Mouse (Mus musculus): ENCODE data around the gene Zfp426.

Gene Zfp426

DNA sequence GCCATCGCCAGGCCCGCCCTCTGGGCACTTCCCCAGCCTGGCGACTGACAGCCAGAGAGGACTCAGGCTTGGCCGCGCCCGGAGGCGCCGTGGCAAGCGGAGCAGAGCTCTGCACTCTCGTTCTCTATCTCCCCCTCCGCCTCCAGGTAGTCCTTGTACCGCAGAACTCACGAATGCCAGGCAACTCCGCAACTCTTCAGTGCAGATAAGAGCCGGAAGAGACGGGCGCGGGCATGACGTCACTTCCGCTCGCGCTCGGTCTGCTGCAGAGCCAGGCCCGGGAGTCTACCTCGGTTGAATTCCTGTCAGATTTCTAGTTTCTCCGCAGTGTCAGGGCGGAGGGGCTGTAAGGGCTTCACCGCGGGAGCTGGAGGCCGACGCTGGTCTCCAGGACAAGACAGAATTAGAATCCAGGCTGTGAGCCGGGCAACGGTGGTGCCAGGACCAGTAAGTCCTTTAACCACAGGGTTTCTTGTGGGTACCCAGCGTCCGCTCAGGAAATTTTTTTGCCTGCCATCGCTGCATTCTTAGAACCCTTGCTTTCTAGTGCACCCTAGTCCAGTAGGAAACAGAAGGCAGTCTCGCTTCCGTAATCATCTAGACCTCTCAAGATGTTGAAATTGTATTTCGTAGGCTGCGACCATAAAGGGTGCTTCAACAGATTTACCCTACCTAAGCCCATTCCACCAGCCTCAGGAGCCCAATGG is at the start of gene Zfp426:
TSS of gene Zfp426 (minus strand) at position 220 of the 707 bp plus-strand sequence.
- peak; percentile 95 for DNase-seq (ENCODE audit: low spot score)

DNA sequence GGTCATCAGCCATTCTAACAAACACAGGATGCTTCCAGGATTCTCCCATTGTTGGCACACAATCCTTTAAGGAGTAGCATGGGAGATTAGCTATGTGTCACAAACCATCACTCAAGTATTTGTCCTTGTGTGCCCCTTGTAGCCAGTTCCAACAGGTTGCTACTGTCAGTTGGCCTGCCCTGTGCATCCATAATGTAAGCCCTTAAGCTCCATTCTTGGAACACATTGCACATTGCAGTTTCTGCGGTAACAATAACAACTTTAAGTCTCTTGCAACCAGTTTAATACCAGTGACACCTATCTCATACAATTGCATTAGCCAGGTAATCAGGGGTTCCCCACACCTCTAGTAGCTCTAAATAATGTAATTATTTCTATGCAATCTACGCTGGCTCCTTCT is 44.1 kb upstream of the Zfp426 start:
- no peak for DNase-seq (ENCODE audit: low spot score)

DNA sequence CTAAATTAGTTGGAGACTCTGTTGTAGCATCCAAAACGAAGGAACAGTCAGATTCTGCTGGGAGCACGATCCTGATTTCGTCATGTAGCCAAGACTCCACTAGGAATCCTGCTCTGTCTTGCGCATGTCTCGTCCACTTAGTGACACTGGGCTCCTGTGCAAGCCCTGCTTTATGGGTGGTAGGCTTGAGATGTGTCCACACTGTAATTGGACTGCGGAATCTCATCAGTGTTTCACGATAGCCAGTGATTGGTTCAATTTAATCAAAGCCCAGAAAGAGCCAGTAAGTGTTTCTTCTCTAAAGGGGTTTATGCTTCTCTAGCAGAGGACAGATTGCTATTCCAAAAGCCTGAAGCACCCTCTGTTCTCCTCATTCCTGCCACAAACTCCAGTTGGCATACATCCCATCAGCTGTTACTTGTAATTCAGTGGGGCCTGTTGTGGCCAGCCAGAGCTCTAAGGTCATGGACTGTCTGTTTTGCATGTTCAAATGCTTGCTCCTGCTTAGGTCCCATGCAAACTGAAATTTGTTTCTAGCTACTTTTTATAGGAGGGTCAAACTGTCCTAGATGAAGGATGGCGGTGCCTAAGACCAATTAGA is 41.9 kb upstream of the Zfp426 start:
- DNase-seq (ENCODE audit: low spot score): no peak

DNA sequence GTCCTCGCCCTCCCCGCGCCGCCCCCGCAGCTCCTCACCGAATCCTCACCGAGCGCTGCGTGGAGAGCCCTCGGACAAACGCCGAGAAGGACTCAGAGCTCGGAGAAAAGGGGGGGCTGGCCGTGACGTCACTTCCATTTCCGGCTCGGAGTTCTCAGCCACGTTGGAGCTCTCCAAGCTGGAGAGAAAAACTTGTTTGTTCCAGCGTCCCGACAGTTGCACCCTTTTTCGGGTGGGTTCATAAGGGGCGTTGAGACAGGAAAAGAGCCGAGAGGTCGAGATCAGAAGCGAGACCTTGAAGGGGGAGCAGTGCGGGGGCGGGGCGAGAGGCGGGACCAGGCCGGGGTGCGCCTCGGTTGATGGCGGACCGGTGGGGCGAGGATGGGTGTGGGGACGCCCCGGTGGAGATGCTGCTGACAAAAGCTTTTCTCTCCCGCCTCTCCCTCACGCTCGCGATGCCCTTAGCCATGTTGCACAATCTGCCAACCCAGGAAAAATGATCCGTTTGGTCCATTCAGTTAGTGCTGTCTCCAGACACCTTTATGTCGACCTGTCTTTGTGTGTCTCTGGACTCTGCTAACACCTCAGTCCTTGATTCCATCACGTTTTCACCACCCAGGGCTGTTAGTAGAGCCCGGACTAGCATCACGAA is 28.9 kb upstream of the Zfp426 start, which contains the start of gene Zfp266:
TSS of gene Zfp266 (minus strand) at position 112 of the 652 bp plus-strand sequence.
- peak; percentile 93 for DNase-seq (ENCODE audit: low spot score)

DNA sequence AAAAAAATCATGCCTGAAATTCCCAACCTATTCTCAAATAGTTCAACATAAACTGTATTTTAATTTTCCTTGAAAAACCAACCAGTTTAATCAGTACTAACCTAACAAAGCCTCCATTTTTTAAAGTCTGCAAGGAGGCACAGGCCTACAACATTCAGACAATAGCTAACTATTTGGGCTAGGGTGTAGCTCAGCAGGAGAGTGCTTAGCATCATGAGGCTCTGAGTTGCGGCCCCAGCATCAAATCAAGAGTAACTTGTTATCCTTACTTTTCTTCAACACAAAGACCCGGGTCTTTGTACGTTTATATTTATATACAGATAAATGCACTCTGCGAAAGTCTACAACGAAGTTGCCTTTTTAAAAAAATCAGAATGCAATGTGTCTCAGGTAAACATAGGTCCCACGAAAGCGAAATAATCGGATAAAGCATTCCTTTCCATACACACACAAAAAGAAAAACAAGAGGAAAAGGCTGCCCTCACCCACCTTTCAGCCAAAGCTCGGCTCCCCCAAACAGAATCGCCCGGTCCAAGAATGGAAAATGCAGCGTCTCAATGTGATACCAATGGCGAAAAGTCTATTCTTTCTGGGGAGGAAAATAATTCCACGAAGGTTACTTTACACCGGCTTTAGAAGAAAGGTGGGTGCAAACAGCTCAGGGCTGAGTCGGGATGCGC is 28.1 kb upstream of the Zfp426 start:
- peak; percentile 44 for DNase-seq (ENCODE audit: low spot score)

DNA sequence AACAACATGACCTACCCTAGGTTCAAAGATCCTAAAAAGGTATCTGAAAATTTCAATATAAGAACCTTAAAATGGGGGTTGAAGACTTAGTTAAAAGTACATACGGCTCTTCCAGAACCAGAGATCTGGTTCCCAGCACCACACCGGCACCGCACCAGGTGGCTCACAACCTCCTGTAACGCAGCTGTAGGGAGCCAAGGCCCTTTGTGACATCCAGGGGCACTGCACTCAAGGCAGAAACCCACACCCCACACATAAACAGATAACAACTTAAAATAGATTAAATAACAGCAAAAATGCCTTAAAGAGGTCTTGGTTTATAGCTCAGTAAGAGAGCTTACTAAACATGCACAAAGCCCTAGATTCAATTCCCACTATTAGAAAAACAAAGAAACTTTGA is 27.4 kb upstream of the Zfp426 start:
- DNase-seq (ENCODE audit: low spot score): peak; percentile 12

DNA sequence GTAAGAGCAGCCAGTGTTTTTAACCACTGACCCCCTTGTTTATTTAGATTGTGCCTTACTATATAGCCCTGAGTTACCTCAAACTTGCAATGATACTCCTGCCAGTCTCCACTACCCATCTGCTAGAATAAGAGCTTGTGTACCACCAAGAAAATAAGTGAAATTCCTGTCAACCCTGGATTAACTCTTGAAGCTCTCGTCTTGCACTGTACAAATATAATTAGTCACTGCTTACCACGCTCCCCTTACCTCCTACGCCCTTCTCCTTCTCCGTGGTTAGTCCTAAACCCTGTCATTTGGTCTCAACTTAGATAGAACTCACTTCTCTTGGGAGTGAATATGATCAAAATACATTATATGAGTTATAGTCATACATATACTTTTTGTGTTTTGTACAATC is 26.2 kb upstream of the Zfp426 start:
- no peak for DNase-seq (ENCODE audit: low spot score)

DNA sequence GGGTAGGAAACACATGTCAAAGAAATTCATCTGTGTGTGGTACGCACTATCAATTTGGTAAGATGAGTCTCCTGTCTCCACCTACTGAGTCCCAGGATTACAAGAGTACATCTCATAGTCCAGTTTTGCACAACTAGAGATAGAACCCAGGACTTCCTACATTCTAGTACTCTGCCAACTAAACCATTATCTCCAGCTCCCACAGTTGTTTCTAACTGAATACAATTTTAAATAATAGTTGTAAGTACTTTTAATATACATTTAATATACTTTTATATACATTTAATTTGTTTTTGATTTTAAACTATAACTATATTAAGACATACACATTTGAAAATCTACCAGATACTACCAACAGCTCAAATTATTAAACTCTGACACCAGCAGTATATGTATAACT is 25.2 kb upstream of the Zfp426 start:
- no peak for DNase-seq (ENCODE audit: low spot score)

DNA sequence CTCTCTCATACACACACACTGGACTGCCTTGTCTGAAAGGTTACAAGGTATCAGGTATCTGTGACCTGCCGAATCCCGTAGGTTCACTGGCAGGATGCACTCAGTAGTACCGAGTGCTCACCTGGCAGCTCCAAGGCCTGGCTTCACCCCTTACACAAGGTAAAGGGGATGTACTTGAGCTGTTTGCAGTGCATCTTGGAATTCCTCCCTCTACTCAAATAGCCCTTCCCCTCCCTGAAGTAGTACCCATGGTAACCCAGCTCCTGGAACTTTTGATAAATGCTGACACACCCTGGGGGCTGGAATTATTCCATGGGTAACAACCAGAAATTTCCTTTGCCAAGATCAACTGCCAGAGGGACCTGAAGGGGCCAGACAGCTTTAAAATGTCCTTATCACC is 21.5 kb upstream of the Zfp426 start:
- no peak for DNase-seq (ENCODE audit: low spot score)

DNA sequence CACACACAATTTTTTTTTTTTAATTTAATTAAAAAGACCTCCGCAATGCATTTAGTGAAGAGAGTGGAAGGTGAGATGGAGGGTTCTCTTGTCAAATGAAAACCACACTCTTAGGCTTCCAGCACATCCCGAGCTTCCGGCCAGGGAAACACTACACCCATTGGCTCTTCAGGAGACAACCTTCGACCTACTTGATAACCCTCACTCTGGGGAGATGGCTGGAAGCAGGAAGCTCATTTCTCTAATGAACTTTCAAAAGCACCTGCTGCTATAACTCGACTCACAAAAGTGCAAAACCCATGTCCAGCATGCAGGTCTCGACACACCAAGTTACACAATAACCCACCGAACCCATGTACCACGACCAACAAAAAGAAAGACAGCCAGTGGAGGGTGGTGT is 20.2 kb upstream of the Zfp426 start:
- no peak for DNase-seq (ENCODE audit: low spot score)

DNA sequence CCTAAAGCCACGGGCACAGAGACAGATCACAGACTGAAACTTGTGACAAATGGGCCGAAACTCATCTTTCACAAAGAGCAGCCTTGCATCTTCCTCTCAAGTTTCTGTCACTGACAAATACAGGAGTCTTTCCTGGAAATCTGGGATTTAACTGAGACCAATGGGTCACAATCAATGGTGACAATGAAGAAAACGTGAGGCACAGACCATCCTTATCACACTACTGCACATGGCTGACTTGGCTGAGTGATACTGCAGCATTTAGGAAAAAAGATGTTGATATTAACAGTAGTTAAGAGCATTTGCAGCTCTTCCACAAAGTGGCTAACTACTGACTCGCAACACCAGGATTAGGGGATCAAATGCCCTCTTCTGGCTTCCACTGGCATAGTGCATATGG is 19.1 kb upstream of the Zfp426 start:
- DNase-seq (ENCODE audit: low spot score): no peak

DNA sequence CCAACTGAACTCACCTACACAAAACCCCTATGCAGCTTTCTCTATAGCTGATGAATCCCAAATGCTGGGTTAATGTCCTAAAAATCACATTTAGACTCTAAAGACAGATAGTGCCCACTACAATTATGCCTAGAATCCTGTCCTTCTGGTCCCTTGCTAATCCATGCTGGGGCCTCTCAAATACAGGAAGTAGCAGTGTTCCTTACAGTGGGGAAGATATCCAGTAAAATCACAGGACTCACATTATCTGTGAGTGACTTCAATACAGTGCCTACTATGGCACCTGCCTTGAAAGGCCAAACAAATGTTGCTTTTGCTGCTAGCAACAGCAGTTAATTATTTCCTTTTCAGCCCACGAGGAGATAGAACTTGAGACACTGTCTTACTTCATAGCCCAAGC is 17.8 kb upstream of the Zfp426 start:
- DNase-seq (ENCODE audit: low spot score): no peak

DNA sequence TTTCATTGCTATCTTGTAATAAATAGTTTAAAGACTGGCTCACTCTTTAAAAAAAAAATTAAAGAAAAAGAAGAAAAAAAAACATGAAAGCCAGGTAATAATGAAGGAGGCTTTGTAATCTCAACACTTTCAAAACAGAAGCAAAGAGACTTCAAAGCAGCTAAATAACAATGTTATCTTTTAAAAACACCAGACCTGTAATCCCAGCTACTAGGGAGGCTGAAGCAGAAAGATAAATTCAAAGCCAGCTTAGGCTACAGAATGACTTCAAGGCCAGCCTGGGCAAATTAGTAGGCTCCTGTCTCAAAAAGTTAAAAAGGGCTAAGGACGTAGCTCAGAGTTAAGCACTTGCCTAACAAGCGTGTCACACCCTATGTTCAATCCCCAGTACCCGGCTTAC is 17.1 kb upstream of the Zfp426 start:
- no peak for DNase-seq (ENCODE audit: low spot score)

DNA sequence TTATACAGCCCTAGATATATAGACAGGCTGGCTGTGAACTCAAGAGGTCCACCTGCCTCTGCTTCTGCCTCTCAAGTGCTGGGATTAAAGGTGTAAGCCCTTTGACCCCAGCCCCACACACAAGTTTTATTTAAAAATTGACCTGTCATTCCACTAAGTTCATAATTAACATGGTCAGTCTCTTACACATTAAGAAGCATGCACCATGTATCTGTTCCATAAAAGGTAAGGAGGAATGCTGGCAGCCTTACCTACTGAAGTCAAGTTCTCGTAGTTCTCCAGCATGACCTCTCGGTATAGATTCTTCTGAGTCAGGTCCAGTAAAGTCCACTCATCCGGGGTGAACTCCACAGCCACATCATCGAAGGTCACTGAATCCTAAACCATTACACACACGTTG is 12.3 kb upstream of the Zfp426 start:
- DNase-seq (ENCODE audit: low spot score): no peak

DNA sequence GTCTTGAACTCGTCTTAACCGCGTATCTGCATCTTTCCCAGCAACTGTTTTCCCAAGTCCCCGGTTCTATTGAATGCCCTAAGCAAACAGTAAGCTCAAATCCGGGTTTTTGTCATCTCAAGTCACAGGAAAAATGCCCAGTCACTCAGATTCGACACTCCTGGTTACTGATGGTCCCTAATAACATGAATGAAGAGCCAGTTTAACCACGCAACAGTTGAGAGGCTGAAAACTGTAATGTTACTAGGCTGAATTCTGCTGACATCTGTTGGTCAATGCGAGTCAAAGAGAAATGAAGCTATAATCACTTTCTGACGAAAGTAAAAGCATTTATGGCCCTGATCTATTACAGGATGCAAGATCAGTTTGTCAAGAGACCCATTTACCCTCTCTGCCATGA is 735 bp upstream of the Zfp426 start:
- DNase-seq (ENCODE audit: low spot score): no peak

DNA sequence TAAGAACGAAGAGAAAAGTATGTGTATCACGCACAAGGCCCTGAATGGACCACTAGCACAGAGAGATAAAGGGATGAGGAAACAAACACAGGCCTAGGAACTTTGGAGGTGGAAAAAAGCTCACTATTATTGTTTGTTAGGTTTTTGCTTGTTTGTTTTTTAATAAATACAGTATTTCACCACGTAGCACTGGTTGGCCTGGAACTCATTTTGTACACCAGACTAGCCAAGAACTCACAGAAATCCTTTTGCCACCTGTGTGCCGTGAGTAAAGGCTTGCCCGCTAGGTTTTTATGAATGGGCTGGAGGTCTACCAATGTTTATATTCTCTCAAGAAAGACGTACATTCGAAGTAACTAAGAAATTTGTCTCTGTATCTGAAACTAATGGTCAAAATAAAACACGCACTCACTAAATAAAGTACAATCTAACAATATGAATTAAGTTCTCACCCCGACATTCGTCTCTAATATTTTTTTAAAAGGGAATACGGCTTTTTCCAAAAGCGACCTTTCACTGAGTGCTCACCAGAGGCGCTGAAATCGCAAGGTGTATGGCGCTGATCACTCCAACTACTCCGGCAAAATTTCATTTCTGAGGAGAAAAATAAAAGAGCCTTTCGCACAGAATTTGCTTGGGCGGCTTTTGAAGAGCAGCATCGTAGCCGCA is 554 bp downstream of the Zfp426 start:
- DNase-seq (ENCODE audit: low spot score): no peak

DNA sequence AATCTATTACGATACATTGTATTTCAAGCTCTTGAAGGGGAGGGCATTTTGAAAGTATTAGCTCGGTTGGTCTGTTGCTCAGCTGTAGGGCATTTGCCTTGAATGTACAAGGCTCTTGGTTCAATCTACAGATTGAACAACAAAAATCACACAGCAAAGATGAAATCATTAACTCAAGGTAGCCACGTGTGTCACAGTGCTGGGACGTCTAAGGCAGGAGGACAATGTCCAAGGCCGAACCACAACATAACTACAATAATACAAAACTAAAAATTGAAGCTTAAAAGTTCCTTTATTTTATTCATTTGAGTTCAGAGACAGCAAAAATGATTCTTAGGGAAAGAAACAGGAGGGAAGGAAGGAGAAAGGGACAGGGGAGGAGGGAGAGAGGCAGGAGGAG is 3.0 kb downstream of the Zfp426 start:
- DNase-seq (ENCODE audit: low spot score): no peak

DNA sequence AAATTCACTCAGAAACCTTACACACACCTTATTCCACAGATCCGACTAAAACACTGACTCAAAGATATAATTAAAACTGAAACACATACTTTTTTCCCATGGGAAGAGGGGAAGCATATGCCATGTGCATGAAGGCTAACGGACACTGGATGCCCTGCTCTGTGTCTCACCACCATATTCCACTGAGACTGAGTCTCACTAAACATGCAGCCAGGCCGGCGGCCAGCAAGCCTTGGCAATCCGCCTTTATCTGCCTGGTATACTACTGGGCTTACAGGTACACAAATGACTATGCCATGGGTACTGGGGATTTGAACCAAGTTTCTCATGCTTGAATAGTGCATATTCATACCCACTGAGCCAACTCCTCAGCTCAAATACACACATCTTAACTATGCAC is 13.2 kb downstream of the Zfp426 start:
- DNase-seq (ENCODE audit: low spot score): no peak

DNA sequence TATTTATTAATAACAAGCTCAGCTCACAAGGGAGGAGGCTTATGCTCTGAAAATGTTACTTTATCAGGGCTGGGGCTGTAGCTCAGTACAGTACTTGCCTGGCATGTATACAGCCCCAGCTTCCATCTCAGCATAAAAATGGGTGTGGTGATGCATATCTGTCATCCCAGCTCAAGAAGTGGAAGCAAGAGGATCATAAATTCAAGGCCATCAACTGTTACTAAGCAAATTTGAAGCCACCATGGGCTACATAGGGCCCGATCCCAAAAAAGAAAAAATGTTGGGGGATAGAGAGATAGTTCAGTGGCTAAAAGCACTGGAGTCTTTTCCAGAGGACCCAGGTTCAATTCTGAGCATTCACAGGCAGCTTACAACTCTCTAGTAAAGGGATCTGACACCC is 15.9 kb downstream of the Zfp426 start:
- DNase-seq (ENCODE audit: low spot score): no peak

DNA sequence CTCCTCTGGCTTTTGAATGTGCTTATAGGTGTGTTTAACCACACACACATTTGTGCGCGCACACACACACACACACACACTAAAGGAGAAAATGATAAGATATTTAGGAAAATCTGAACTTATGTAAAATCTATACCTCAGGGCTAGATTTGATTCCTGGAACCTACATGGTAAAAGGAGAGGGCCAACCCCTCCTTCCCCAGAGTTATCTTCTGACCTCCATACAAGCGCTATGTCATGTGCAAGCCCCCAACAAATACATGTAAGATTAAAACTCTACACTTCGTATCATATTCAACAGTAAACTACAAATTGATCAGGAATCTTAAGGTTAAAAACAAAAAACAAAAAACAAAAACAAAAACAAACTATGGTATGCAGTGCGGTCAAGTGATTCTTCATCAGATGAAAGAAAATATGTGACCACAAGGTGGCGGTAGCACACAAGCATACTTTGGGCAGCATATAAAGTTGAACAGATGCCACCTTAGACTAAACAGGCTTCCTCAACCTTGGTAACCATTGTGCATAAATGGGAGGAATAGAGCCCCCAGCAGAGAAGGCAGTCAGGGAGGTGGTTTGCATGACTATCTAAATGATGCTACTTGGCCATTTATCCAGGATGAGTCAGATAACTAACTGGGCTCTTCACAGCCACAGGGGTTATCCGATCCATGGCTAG is 25.6 kb downstream of the Zfp426 start:
- peak; percentile 89 for DNase-seq (ENCODE audit: low spot score)

DNA sequence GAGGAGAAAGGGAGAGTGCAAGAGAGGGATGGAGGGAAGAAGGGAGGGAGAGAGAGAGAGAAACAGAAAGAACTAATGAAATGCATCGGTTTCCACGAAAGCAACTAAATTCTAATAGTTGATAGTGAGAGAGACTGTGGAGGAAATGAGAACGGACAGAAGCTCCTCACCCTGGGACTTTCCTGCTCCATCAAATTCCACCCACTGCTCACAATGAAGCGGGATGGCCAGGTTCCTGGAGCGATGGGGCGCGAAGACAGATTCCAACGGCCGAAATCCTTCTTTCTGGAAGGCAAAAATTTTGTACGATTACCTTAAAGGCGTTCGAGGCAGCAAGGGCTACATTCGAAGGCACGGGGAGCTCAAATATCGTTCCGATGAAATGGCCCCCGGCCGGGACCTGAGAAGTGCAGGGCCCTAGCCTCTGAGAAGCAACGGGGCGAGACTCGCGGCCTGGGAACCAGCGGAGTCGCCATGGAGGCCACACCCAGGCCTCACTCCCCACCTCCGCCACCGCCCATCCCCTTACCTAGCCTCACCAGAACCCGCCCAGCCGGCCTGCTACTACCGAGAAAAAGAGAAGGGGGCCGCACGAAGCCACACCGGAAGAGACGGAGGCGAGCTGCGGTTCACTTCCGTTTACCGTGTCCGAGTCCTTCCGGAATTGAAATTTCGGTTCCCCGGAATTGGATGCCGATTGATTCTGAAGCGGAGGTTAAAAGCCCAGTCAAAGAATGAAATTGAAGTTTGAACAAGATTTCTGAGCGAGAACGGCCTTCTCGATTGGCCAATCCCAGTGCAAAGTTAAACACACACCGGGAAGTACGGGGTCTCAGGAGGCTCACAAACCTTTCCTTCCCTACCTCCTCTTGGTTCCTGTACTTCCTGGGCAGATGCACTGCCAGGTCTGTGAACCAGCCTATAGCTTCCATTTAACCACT is 32.9 kb downstream of the Zfp426 start, which contains the start of gene Zfp26:
TSS of gene Zfp26 (minus strand) at position 786 of the 941 bp plus-strand sequence.
- peak; percentile 80 for DNase-seq (ENCODE audit: low spot score)
